Mouse (Mus musculus) left cerebral cortex, postnatal 14 days (tissue): Measurements from ENCODE around the gene Gm10031. TPM values are rescaled to one million over a fixed set of nuclear protein-coding genes. Genes with fewer than 3 reads are reported as not detected.

Experiments used
- DNase-seq, 2 experiments: peaks; one replicate each; pipeline ENCODE4 v3.0.0; 2021 to 2022; ENCODE audit warnings: low spot score in 2 of 2, mixed read lengths in 1 of 2
- intact Hi-C: fragments of 180-260 bp; cut with DNase I; formaldehyde crosslinking; loops from one replicate; pipeline ENCODE4 v1.15.1; 2025
- total RNA-seq, 2 experiments: library from RNA; stranded (reverse); gene quantifications; 2 replicates each; pipeline ENCODE4 v1.2.3; 2021

The Gm10031 gene
- total RNA-seq, 2 experiments from 2014 or later: 52.4 to 55.1 TPM

- no peak for DNase-seq
- intact Hi-C loops: loop anchor here (5.0 kb wide), 1 partner anchor 120 kb away; no protein-coding TSS in a partner anchor
Observed at GRCm38 (mm10) chr1:156537701-156538100, 13.9 kb downstream of the Gm10031 start.

DNA sequence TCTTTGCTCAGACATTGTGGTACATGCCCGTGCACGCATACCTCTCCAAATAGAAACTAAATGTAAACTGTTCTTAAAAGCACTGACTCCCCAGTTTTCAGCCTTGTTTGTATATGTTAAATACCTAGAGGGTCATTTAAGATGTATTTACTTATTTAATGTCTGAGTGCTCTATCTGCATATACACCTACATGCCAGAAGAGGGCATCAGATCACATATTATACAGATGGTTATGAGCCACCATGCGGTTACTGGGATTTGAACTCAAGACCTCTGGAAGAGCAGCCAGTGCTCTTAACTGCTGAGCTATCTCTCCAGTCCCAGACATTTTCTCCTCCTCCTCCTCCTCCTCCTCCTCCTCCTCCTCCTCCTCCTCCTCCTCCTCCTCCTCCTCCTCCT lies 14.6 kb downstream of the Gm10031 start:
- intact Hi-C loops: loop anchor here (5.0 kb wide), 1 partner anchor 121 kb away; no protein-coding TSS in a partner anchor
- DNase-seq: no peak

DNA sequence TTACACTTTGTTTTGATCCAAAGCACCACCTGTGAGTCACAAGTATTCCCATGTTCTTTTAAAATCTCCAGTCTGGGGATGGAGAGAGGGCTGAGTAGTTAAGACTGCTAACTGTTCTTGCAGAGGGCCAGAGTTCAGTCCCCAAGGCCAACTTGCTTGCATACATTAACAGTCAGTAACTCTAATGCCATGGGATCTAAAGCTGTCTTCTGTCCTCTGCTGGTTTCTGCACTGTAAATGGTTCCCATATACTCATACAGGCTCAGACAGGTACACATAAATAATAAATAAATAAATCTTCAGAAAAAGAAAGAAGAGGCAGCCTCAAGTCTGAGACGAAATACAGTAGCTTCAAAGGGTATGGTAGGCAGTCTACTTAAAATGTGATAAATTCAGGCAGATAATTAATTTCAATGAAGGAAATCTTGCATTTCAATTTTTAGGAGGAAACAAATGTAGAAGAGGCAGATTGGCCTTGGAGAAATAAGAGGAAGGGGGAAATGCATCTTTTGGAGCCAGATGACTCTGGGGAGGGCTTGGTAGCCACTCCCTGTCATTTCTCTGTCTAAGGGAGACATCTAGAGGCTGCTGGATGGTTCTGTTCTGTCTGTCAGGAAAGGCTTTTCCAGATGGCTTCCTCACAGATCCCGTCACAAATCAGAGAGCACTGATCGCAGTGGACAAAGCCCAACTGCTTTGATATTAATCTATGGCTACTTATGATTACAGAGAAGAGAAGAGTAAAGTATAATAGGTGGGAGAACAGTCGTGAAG lies 16.2 kb downstream of the Gm10031 start:
- intact Hi-C loops: loop anchor here (5.0 kb wide), 4 partner anchors 123 to 453 kb away; no protein-coding TSS in a partner anchor
- peak; percentile 22 to 36 for DNase-seq

- DNase-seq: no peak
- intact Hi-C loops: loop anchor here (5.0 kb wide), 3 partner anchors 282 to 457 kb away; no protein-coding TSS in a partner anchor
Observed at GRCm38 (mm10) chr1:156543999-156544398, 20.2 kb downstream of the Gm10031 start.

DNA sequence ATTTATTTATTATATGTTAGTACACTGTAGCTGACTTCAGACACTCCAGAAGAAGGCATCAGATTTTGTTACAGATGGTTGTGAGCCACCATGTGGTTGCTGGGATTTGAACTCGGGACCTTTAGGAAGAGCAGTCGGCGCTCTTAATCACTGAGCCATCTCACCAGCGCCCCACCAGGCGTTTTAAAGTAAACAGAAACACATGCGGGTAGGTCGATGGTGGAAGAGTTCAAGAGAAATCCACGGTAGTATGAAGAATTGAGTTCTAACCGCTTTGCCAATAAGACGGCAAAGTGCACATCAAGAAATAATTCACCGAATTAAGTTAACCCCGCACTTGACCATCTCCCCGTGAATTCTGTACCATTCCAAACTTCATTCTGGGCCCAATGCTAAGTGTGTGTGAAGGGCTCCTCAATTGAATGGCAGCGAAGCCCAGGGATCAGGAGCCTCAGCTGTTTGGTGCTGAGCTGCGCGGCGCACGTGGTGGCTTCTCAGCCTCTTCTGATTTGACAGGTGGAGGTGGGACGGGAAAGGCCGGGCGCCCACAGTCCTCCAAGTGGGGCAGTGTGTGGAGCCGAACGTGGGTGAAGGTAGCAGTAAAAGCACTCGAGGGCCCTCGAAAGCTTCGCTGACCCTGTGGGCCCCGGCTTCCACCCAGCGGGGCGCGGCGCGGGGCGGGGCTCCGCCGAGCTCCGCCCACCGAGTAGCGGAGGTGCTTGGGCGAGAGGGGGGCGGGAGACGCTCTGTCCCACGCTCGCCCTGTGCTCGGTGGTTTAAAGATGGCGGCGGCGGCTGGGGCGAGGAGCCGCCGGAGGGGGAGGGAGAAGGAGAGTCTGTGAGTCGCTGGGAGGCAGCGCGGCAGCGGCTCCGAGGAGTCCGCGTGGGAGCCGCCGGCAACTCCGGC lies 34.5 kb downstream of the Gm10031 start, which contains the start of gene Abl2:
Gene Abl2, plus strand, starts transcription at position 763 of the 907 bp plus-strand sequence.
- intact Hi-C loops: loop anchor here (5.0 kb wide), 1 partner anchor 74 kb away; no protein-coding TSS in a partner anchor
- peak; percentile 85 to 87 for DNase-seq

DNA sequence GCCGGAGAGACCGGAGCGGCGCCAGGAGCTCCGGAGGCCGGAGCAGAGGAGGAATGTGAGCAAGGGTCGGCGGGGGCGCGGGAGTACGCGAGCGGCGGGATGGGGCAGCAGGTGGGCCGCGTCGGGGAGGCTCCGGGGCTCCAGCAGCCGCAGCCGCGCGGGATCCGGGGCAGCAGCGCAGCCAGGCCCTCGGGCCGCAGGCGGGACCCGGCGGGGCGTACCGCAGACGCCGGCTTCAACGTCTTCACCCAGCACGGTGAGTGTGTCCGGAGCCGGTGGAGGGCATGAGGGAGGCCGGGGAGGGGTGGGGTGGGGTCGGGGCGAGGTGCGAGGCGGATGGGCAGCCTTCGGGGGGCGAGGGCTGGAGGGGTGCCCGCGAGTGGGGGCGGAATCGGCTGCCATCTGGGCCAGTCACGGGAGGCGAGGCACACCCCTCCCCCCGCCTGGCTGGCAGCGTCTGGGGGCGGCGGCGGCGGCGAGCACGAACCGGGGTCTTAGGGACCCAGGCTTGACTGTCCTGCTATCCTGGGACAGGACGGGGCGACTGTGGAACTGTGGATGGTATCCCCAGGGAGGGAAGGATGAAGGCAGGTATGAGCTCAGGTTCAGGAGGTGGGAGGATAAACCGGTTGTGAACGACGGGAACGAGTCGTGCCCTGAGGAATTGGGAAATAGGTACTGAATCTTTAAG lies 35.3 kb downstream of the Gm10031 start:
- peak; percentile 58 for DNase-seq

DNA sequence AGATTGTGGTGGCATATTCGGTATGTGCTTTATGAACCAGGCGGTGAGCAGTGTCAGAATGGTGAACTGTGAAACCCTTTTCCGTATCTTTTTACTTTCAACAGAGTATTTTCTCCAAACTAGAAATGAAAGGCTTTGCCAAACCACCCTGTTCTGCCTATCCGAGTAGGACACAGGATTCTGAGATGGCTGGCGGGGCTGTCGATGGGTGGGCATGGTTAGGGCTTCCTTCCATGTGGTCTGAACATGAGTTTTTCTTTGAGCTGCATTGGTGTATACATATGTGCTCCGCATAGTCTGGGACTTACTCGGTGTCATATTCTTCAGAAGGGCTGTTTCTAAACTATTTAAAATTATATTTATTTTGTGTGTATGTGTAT lies 35.8 kb downstream of the Gm10031 start:
- intact Hi-C loops: loop anchor here (5.0 kb wide), 1 partner anchor 73 kb away; no protein-coding TSS in a partner anchor
- peak; percentile 18 to 36 for DNase-seq

More for the DNA sequence above, 35.3 kb downstream of the Gm10031 start:
- intact Hi-C loops: loop anchor here (5.0 kb wide), 1 partner anchor 73 kb away; no protein-coding TSS in a partner anchor

DNA sequence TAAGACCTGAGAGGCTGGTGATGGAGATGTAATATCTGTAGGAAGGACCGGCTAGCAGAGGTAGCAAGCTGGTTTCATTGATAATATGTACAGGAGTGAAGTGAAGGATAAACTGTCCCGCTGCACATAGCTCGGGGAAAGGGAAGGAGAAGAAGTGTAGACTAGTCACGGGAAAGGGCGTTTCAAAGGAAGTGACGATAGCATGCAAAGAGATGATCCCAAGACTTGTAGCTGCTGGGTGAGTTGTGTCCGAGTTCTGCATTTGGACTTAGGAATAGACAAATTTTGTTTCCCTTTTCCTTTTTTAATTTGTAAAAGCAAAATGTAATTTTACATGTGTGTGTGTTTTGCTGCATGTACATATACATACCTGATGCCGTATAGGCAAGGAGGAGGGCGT lies 36.7 kb downstream of the Gm10031 start:
- intact Hi-C loops: no loop called here
- no peak for DNase-seq

GRCm38 (mm10) chr1:156565328-156565727 lies 41.5 kb downstream of the Gm10031 start:
- intact Hi-C loops: no loop called here
- DNase-seq: no peak

DNA sequence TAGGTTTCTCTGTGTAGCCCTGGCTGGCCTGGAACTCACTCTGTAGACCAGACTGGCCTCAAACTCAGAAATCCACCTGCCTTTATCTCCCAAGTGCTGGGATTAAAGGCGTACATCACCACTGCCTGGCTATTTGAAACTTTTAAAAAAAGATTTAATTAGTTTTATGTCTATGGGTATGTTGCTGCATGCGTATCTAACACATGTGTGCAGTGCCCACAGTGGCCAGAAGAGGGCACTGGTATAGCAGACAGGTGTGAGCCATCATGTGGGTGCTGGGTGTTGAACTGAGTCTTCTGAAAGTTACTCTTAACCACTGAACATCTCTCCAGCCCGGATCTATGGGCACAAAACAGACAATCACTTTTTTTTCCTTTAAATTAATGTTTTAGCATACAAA lies 42.3 kb downstream of the Gm10031 start:
- intact Hi-C loops: no loop called here
- peak in 1 of 2 experiments; percentile 51 for DNase-seq

- no peak for DNase-seq
- intact Hi-C loops: loop anchor here (5.0 kb wide), 1 partner anchor 58 kb away; no protein-coding TSS in a partner anchor
Observed at GRCm38 (mm10) chr1:156569615-156570014, 45.8 kb downstream of the Gm10031 start.

DNA sequence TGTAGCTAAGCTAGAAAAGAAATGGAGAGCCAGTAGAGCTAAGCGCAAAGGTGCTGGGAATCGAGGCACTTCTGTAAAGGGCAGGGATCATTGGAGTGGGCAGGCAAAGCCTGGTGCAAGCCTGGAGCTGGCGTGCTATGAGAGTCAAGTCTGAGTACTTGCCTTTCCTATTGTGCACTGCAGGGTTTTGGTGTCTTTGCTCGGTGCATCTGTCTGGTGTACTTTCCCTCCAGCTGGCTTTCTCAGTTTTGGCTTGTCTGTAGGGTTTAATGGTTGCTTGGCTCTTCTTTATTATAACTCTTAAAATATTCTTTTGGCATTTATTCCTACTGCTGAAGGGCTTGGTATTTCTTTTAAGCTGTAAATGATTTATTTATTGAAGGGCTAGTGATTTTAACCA lies 49.1 kb downstream of the Gm10031 start:
- intact Hi-C loops: loop anchor here (5.0 kb wide), 1 partner anchor 54 kb away; no protein-coding TSS in a partner anchor
- no peak for DNase-seq

Other genes starting within 250 kb of the Gm10031 start
- gene Tdrd5, start 220.3 kb upstream of the Gm10031 start, total RNA-seq: 1 to 10 TPM; 2.1 to 2.6 TPM
- under 1 TPM; 0.38 to 0.46 TPM for gene Nphs2, start 213.3 kb upstream of the Gm10031 start, total RNA-seq
- gene Gm2000, start 158.0 kb upstream of the Gm10031 start, total RNA-seq: 100 to 1,000 TPM; 307 to 372 TPM
- gene Axdnd1, start 102.9 kb upstream of the Gm10031 start, total RNA-seq: under 1 TPM; 0.31 to 0.61 TPM
- 10 to 100 TPM; 32.9 to 36.7 TPM for gene Soat1, start 49.7 kb upstream of the Gm10031 start, total RNA-seq
- 10 to 100 TPM; 59.6 to 59.7 TPM for gene Abl2, start 34.8 kb downstream of the Gm10031 start, total RNA-seq
- gene Tor3a, start 150.3 kb downstream of the Gm10031 start, total RNA-seq: 1 to 10 TPM; 4.2 to 6.8 TPM
- 10 to 100 TPM; 59.5 to 64.6 TPM for gene Fam20b, start 195.1 kb downstream of the Gm10031 start, total RNA-seq